In the genomic region with DNA sequence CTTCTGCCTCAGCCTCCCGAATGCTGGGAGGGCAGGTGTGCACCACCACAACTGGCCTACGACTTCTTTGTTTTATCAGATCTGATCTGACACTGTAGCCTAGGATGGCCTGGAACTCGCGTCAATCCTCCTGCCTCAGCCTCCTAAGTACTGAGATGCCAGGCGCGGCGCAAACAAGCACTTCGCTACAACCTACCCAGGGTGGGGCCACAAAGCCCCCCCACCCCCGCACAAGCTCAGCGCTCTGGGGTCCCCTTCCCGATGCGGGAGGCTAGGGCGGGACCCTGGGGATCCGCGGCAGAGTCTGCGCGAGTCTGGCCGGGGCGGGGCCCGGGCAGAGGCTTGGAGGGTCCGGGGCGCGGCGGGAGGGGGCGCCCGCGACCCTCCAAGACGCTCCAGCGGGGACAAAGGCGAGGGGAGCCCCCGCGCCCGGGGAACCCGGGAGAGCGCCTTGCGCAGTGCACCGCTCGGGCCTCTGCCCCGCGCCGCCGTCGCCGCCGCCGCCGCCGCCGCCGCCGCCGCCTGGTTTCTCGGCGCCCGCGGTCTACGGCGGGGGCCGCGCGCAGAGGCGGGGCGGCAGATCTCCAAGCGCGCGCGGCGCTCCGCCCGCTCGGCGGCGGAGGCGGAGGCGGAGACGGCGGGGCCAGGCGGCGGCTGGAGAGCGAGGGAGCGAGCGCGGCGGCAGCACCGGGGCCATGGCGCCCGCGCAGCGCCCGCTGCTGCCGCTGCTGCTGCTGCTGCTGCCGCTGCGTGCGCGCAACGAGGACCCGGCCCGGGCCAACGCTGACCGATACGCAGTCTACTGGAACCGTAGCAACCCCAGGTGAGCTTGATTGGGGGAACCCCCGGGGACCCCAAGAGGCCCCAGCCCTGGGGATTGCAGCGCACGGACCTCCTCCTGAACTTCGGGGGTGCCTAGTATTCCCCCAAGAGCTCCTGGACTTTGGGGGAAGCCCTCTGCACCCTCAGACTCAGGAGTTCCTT, we compare ENCODE assay signal across 8 mouse cellular contexts. TPM values are rescaled to one million over a fixed set of nuclear protein-coding genes. Genes with fewer than 3 reads are reported as not detected.
DNase-seq lines count a peak whose midpoint lies in the region; ATAC-seq and TF ChIP-seq lines count a peak whose summit lies in the region.

A gene (plus strand): TSS at position 415 of the 984 bp plus-strand sequence.

- H3K4me3 ChIP-seq in layer of hippocampus, adult 2 months, result peak within 1 kb of the TSS; percentile 78
- H3K4me3 ChIP-seq in ES-E14 (ENCODE audit: insufficient read depth in 1 of 2, low read depth in 1 of 2, low read length in 2 of 2, poor library complexity in 1 of 2, severe bottlenecking in 1 of 2), result peak within 1 kb of the TSS; percentile 84 to 86
- H3K4me3 ChIP-seq in heart, postnatal 0 days (ENCODE audit: low read depth, low read length), result peak within 1 kb of the TSS; percentile 64
- peak within 1 kb of the TSS; percentile 96 for H3K4me3 ChIP-seq in limb, embryonic 12.5 days (replicated peaks)
- H3K4me3 ChIP-seq in neural tube, embryonic 15.5 days (replicated peaks), result peak within 1 kb of the TSS; percentile 82

- TF ChIP-seq EP300 in heart, postnatal 0 days (IDR thresholded peaks at IDR 0.05; ENCODE audit: low read depth), result no peak

- 4% methylated on average over 42 of the region's 106 CpGs for WGBS in heart, postnatal 0 days
- WGBS in limb, embryonic 12.5 days, result 1% methylated on average over 85 of the region's 106 CpGs
- WGBS in neural tube, embryonic 15.5 days, result 2% methylated on average over 71 of the region's 106 CpGs

- H3K27ac ChIP-seq in layer of hippocampus, adult 2 months, result peak within 1 kb of the TSS; percentile 93
- H3K27ac ChIP-seq in ES-E14 (ENCODE audit: insufficient read depth, low read depth, low read length, poor library complexity, severe bottlenecking), result no peak within 1 kb of the TSS
- no peak within 1 kb of the TSS for H3K27ac ChIP-seq in heart, postnatal 0 days (ENCODE audit: low read depth)
- H3K27ac ChIP-seq in limb, embryonic 12.5 days, result peak within 1 kb of the TSS; percentile 86
- peak within 1 kb of the TSS; percentile 80 for H3K27ac ChIP-seq in neural tube, embryonic 15.5 days (replicated peaks)

- 0 out of 4 replicates have a peak, but pooled peaks cover 0 to 4% of the 10 kb centered on the region in 2 experiments for H3K4me1 ChIP-seq in ES-E14 (ENCODE audit: control insufficient read depth in 2 of 2, insufficient read depth in 2 of 2, low read length in 2 of 2, poor library complexity in 1 of 2)
- no peaks in the 10 kb centered on the region for H3K4me1 ChIP-seq in heart, postnatal 0 days (ENCODE audit: control insufficient read depth, insufficient read depth)
- peaks cover 30% of the 10 kb centered on the region for H3K4me1 ChIP-seq in limb, embryonic 12.5 days (replicated peaks)
- peaks cover 41% of the 10 kb centered on the region for H3K4me1 ChIP-seq in neural tube, embryonic 15.5 days

- H3K27me3 ChIP-seq in heart, postnatal 0 days (ENCODE audit: control insufficient read depth, insufficient read depth, low read length), result 0 out of 2 replicates have a peak, but pooled peaks cover 7% of the 10 kb centered on the region
- no peaks in the 10 kb centered on the region for H3K27me3 ChIP-seq in limb, embryonic 12.5 days
- H3K27me3 ChIP-seq in neural tube, embryonic 15.5 days (replicated peaks), result no peaks in the 10 kb centered on the region

- peak; percentile 33 for ATAC-seq in heart, postnatal 0 days (ENCODE audit: insufficient read depth, low read depth)
- ATAC-seq in limb, embryonic 12.5 days (ENCODE audit: insufficient number of reproducible peaks, insufficient read depth, low FRiP score, low TSS enrichment, low read depth), result peak; percentile 57
- peak; percentile 66 for ATAC-seq in neural tube, embryonic 15.5 days (ENCODE audit: low FRiP score)

- no peaks in the 10 kb centered on the region for H3K9me3 ChIP-seq in ES-E14 (ENCODE audit: control insufficient read depth, insufficient read depth, low read depth, low read length)
- H3K9me3 ChIP-seq in heart, postnatal 0 days (replicated peaks; ENCODE audit: control insufficient read depth, low read length), result no peaks in the 10 kb centered on the region
- no peaks in the 10 kb centered on the region for H3K9me3 ChIP-seq in limb, embryonic 12.5 days
- no peaks in the 10 kb centered on the region for H3K9me3 ChIP-seq in neural tube, embryonic 15.5 days (replicated peaks)

- in situ Hi-C loops in ES-E14 (cut with MboI; ENCODE audit: low sequenced_read_pairs in 2 of 2, unreplicated experiment in 2 of 2), result loop anchor here (5.0 to 10.0 kb wide), 3 partner anchors 65 to 195 kb away; a partner anchor contains a TSS

- peak within 1 kb of the TSS; percentile 77 for H3K4me2 ChIP-seq in heart, postnatal 0 days (ENCODE audit: low read depth, low read length)
- peak within 1 kb of the TSS; percentile 97 for H3K4me2 ChIP-seq in limb, embryonic 12.5 days
- peak within 1 kb of the TSS; percentile 81 for H3K4me2 ChIP-seq in neural tube, embryonic 15.5 days

- peak within 1 kb of the TSS; percentile 79 for H3K9ac ChIP-seq in ES-E14 (ENCODE audit: insufficient read depth, low read depth, low read length, poor library complexity, severe bottlenecking)
- peak within 1 kb of the TSS; percentile 69 for H3K9ac ChIP-seq in heart, postnatal 0 days (replicated peaks; ENCODE audit: low read depth, low read length)
- peak within 1 kb of the TSS; percentile 97 for H3K9ac ChIP-seq in limb, embryonic 12.5 days (replicated peaks)
- peak within 1 kb of the TSS; percentile 91 for H3K9ac ChIP-seq in neural tube, embryonic 15.5 days (replicated peaks)

- DNase-seq in layer of hippocampus, adult 2 months (ENCODE audit: low spot score in 2 of 2), result peak in 1 of 2 experiments; percentile 66
- no peak for DNase-seq in layer of hippocampus, adult 9-10 months (ENCODE audit: low spot score)
- no peak for DNase-seq in ES-E14 (ENCODE audit: low read depth, low spot score)
- peak; percentile 74 to 82 for DNase-seq in cerebellum, postnatal 25 days
- peak; percentile 43 for DNase-seq in heart, postnatal 0 days (ENCODE audit: low spot score)
- DNase-seq in urinary bladder, postnatal 25 days (ENCODE audit: low spot score), result no peak

- no peaks in the 10 kb centered on the region for H3K36me3 ChIP-seq in ES-E14 (ENCODE audit: control insufficient read depth, insufficient read depth, low read length, poor library complexity, severe bottlenecking)
- H3K36me3 ChIP-seq in heart, postnatal 0 days (replicated peaks; ENCODE audit: control insufficient read depth, insufficient read depth, low read length), result no peaks in the 10 kb centered on the region
- peaks cover 30% of the 10 kb centered on the region for H3K36me3 ChIP-seq in limb, embryonic 12.5 days
- peaks cover 4% of the 10 kb centered on the region; the same call in 1 of the 2 replicates for H3K36me3 ChIP-seq in neural tube, embryonic 15.5 days

- TF ChIP-seq CTCF in layer of hippocampus, adult 2 months (conservative IDR thresholded peaks at IDR 0.05), result peak; percentile 27; the same call in 1 of the 2 replicates
- TF ChIP-seq CTCF in heart, postnatal 0 days (IDR thresholded peaks at IDR 0.05; ENCODE audit: low read depth), result no peak

TF ChIP-seq in ES-E14, 5 proteins besides CTCF, POLR2A, EP300 and RAD21:
- no peak for TF ChIP-seq ZNF384 (IDR thresholded peaks at IDR 0.05; ENCODE audit: low read depth, low read length)
- 0 out of 2 replicates have a peak, but pooled peaks have one; percentile 39 for TF ChIP-seq HCFC1 (IDR thresholded peaks at IDR 0.05; ENCODE audit: borderline replicate concordance, insufficient read depth, low read length)
- TF ChIP-seq ZC3H11A (IDR thresholded peaks at IDR 0.05; ENCODE audit: borderline replicate concordance, low read depth, low read length), result no peak
- TF ChIP-seq CHD2 (IDR thresholded peaks at IDR 0.05; ENCODE audit: low read depth, low read length), result no peak
- TF ChIP-seq MAFK (IDR thresholded peaks at IDR 0.05; ENCODE audit: insufficient read depth, low read depth, low read length), result no peak

RNA-seq across cellular contexts. Expression of the gene that starts here (rescaled TPM):
- total RNA-seq in layer of hippocampus, adult 2 months (2021), result 1 to 10 TPM; 7.1 to 9.7 TPM
- total RNA-seq in ES-E14 (2012; rRNA removed), result 2.7 and 3.4 TPM in 2 replicates
- total RNA-seq in heart, postnatal 0 days (2014; rRNA removed; ENCODE audit: low replicate concordance), result 2.4 and 3.0 TPM in 2 replicates
- polyA plus RNA-seq in heart, postnatal 0 days (2015; fragmentation: Nextera tagmentation; extraction: Ambion mirVana), result 3.3 and 3.7 TPM in 2 replicates
- 60.3 and 62.2 TPM in 2 replicates for polyA plus RNA-seq in limb, embryonic 12.5 days (2016; fragmentation: Nextera tagmentation; extraction: Ambion mirVana)
- 25.9 and 31.2 TPM in 2 replicates for polyA plus RNA-seq in neural tube, embryonic 15.5 days (2015; fragmentation: Nextera tagmentation; extraction: Ambion mirVana)

Comparison
In these comparisons a context has a peak if more than half of its experiments do, and no peak if none do; other contexts are left out.
1. DNase-seq: peak in cerebellum, postnatal 25 days (2 of 2) and heart, postnatal 0 days (single experiment); none in layer of hippocampus, adult 9-10 months (single experiment), ES-E14 (single experiment) and urinary bladder, postnatal 25 days (single experiment).
2. H3K27ac ChIP-seq: peak in layer of hippocampus, adult 2 months (single experiment), limb, embryonic 12.5 days (single experiment) and neural tube, embryonic 15.5 days (single experiment); none in ES-E14 (single experiment) and heart, postnatal 0 days (single experiment).
3. Peak in every context shown above with its lines, with median percentiles within 50 percentile points of each other: H3K4me3 ChIP-seq, H3K9ac ChIP-seq, ATAC-seq and H3K4me2 ChIP-seq.